Mouse (Mus musculus) spleen, adult 2 months (tissue): Measurements from ENCODE around the gene Dis3l2. TPM values are rescaled to one million over a fixed set of nuclear protein-coding genes. Genes with fewer than 3 reads are reported as not detected.

Experiments used
- DNase-seq, 2 experiments: peaks; one replicate each; pipeline versions ENCODE4 v3.0.0 to v3.0.0-alpha.2; 2012 to 2021; ENCODE audit warnings: low spot score in 2 of 2, low read depth in 1 of 2
- H3K27ac ChIP-seq: fragments of 200-500 bp; 2 replicates; pipeline ENCODE4 v1.5.1; 2012; ENCODE audit warnings: low read length, inconsistent platforms; ENCODE audit not compliant: insufficient read depth
- H3K27me3 ChIP-seq: fragments of 200-500 bp; 2 replicates; pipeline ENCODE4 v1.6.1; 2012; ENCODE audit warnings: mild to moderate bottlenecking, moderate library complexity, low read length, inconsistent platforms; ENCODE audit not compliant: control insufficient read depth, insufficient read depth
- H3K36me3 ChIP-seq: fragments of 200-500 bp; 2 replicates; pipeline ENCODE4 v1.6.1; 2012; ENCODE audit warnings: mild to moderate bottlenecking, low read length, inconsistent platforms; ENCODE audit not compliant: control insufficient read depth, insufficient read depth
- H3K4me1 ChIP-seq: fragments of 200-500 bp; 2 replicates; pipeline ENCODE4 v1.6.1; 2011; ENCODE audit warnings: inconsistent platforms; ENCODE audit not compliant: control insufficient read depth, insufficient read depth, insufficient read length
- H3K4me3 ChIP-seq: fragments of 200-500 bp; 2 replicates; pipeline ENCODE4 v1.5.1; 2011; ENCODE audit warnings: mild to moderate bottlenecking, inconsistent platforms; ENCODE audit not compliant: insufficient read depth, insufficient read length; ENCODE audit errors: extremely low read depth
- CTCF ChIP-seq: fragments of 200-500 bp; IDR thresholded peaks from 2 replicates; pipeline ENCODE4 v1.5.1; 2011; ENCODE audit warnings: mild to moderate bottlenecking, inconsistent platforms; ENCODE audit not compliant: insufficient read depth, insufficient read length, insufficient replicate concordance; ENCODE audit errors: extremely low read depth
- POLR2A ChIP-seq: fragments of 200-500 bp; IDR thresholded peaks from 2 replicates; pipeline ENCODE4 v1.6.1; 2011; ENCODE audit warnings: low read depth, low read length, inconsistent platforms
- WGBS: fragments of 180-500 bp; shearing (Covaris S2); methylation state at CpG from one replicate; pipeline ENCODE4 v1.1.7; 2018; 5-methylcytosine and 5-hydroxymethylcytosine counted together
- polyA plus RNA-seq: library from polyadenylated mRNA; depleted of rRNA; stranded (reverse); fragments of >200 nt; gene quantifications from 2 replicates; pipeline ENCODE4 v1.2.3, GENCODE M21; 2012

Gene Dis3l2
- polyA plus RNA-seq, 1 experiment = 8.8 TPM

DNA sequence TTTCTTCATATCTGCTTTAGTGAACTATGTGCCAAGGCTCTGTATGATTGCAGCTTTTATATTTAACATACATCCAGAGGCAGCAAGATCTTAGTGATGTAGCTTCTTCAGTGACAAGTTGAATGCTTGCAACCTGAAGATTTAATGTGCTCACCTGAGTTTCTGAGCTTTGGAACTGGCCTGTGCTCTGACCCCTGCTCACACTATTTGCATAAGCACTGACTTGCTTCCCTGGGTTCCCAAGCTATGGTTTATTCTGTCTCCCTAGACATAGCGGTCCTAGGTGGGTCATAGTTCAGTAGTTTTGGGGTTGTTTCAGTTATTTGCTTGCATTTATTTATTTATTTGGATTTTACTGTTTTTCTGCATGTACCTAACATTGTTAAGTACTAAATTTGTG lies 14.6 kb downstream of the Dis3l2 start:
- TF ChIP-seq POLR2A = no peak
- TF ChIP-seq CTCF = no peak
- Histone ChIP-seq H3K27me3 (no peaks in the 10 kb centered on the region), H3K4me3 (no peak overlapping the region), H3K36me3 (no peaks in the 10 kb centered on the region), H3K27ac (no peak overlapping the region), H3K4me1 (no peaks in the 10 kb centered on the region)
- WGBS = 98% methylated on average over 1 of the region's 1 CpGs
- no peak for DNase-seq

DNA sequence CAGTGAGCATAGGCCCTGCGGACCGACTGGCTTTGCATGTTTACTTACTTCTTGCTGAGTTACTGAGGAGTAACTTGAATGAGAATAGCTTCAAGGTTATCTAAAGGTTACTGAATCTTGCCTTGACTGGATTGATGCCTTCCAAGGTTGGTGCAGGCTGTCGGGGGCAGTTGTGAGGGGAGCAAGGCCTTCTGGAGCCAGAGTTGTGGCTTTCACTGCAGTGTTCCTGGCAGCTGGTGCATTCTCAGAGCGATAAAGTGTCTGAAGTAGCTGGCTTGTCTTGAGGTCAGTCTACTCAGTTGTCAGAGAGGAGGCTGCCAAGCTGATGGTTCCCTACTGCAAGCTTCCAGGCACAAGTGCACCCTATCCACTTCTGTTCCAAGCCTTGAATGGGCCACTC lies 15.8 kb downstream of the Dis3l2 start:
- WGBS = 90% methylated on average over 4 of the region's 4 CpGs
- H3K27me3 ChIP-seq = no peaks in the 10 kb centered on the region

DNA sequence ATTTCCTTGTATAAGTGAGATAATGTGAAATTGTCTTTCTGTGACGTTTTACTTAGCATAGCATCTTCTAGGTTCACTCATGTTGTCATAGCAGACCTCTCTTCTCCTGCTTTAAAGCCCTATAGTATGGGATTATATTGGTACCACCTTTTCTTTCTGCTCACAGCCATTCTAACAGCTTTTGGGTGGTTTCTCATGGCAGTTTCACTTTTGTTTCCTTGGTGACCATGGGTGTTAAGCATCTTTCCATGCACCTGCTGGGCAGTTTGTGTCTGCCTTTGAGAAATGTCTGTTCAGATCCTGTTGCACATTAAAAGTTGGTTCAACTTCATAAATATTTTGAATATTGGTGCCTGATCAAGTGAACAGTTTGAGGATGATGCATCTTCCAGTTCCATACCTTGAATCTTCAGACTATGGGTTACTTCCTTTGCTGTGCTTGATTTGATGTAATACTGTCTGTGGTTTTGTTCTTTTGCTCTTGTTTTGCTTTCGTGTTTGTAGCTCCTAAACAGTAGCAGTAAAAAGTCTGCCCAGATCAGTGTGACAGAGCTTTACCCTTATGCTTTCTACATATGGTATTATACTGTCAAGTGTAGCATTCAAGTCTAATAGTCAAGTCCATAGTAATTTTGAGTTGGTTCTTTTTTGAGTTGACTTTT lies 29.7 kb downstream of the Dis3l2 start:
- 66% methylated on average over 2 of the region's 2 CpGs for WGBS
- no peaks in the 10 kb centered on the region for H3K27me3 ChIP-seq
- no peak overlapping the region for H3K27ac ChIP-seq
- no peak overlapping the region for H3K4me3 ChIP-seq
- DNase-seq = no peak
- no peaks in the 10 kb centered on the region; the same call in 1 of the 2 replicates for H3K4me1 ChIP-seq
- no peaks in the 10 kb centered on the region for H3K36me3 ChIP-seq
- TF ChIP-seq POLR2A (no peak), CTCF (no peak)

More for the DNA sequence above, 15.8 kb downstream of the Dis3l2 start:
- Histone ChIP-seq H3K36me3 (no peaks in the 10 kb centered on the region), H3K4me3 (no peak overlapping the region), H3K27ac (no peak overlapping the region), H3K4me1 (no peaks in the 10 kb centered on the region)
- DNase-seq = no peak
- TF ChIP-seq CTCF = no peak
- no peak for TF ChIP-seq POLR2A

DNA sequence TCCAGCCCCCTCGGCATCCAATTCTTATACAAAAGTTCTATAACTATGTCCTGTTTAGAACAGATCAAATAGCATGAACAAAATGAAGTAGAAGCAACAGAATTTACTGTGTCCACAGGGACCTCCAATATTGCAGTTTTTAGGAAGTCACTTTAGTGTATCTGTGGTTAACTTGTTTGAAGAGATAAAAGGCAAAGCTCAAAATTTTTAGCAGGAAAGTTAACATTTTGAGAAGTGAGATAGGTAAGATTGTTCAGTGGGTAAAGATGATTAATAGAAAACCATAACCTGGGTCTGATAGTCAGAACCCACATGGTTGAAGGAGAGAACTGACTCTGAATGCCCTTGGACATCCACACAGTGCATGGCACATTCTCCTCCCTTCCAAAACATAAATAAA lies 32.8 kb downstream of the Dis3l2 start:
- no peaks in the 10 kb centered on the region for H3K36me3 ChIP-seq
- H3K27me3 ChIP-seq = no peaks in the 10 kb centered on the region
- no peak overlapping the region for H3K4me3 ChIP-seq
- no peak for DNase-seq
- 89% methylated on average over 1 of the region's 1 CpGs for WGBS
- TF ChIP-seq CTCF (no peak), POLR2A (no peak)
- H3K4me1 ChIP-seq = no peaks in the 10 kb centered on the region; the same call in 1 of the 2 replicates
- H3K27ac ChIP-seq = no peak overlapping the region

DNA sequence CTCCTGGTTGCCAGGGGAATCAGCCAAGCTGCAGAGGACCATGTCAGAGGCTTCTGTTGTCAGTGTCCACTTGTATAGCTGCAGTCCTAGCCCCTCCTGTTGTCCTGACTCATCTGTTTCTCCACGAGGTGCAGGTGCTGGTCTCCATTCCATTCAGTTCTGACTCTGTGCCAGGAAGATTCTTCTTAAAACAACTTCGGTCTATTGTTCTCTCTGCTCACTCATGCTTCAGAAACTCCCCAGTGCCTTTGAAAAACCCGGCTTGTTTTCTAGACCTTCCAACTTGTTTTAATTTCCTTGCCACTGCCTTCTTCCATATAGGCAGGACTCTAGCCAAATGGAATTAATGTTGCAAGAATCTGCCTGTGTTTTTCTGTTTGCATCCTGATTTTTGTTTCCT lies 39.3 kb downstream of the Dis3l2 start:
- peaks cover 9% of the 10 kb centered on the region for H3K36me3 ChIP-seq
- TF ChIP-seq CTCF = no peak
- no peak for TF ChIP-seq POLR2A
- H3K4me1 ChIP-seq = no peaks in the 10 kb centered on the region
- no peak overlapping the region for H3K4me3 ChIP-seq
- 80% methylated on average over 3 of the region's 3 CpGs for WGBS
- no peaks in the 10 kb centered on the region for H3K27me3 ChIP-seq
- no peak for DNase-seq
- H3K27ac ChIP-seq = no peak overlapping the region

DNA sequence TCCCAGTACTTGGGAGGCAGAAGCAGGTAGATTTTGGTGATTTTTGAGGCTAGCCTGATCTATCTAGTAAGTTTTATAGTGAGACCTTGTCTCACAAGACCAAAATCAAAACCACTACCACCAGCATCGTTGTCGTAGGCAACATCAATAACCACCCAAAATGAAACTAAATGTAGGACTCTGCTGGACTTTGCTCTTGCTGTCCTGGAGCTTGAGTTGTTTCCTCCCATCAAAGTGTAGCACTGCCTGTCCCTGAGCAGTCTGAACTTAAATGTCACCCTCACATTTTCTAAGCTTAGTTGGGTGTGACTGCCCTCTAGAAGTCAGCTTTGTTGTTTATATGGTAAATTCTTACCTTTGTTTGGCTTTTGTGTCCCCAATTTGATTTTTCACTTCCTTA lies 43.4 kb downstream of the Dis3l2 start:
- Histone ChIP-seq H3K4me1 (no peaks in the 10 kb centered on the region), H3K36me3 (peaks cover 9% of the 10 kb centered on the region), H3K27ac (no peak overlapping the region), H3K4me3 (no peak overlapping the region), H3K27me3 (no peaks in the 10 kb centered on the region)
- TF ChIP-seq CTCF (no peak), POLR2A (no peak)
- DNase-seq = no peak
- 95% methylated on average over 2 of the region's 2 CpGs for WGBS

DNA sequence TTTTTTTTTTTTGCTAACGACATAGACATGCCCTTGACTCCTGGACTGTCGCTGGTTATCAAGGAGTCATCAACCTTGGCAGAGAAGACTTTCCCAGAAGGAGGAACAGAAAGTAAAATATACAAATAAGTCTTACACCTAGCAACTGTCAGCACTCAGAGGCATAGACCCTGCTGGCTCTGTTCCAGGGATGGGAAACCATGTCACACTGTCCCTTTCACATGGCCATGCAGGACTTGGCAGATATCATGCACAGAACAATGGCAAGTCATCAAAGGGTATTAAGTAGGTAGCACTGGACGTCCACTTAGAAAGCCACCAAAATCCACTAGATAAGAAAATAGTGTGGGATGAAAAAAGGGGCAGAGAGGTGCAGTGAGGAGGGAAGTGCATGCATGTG lies 46.5 kb downstream of the Dis3l2 start:
- Histone ChIP-seq H3K27ac (no peak overlapping the region), H3K4me3 (no peak overlapping the region), H3K27me3 (no peaks in the 10 kb centered on the region), H3K4me1 (no peaks in the 10 kb centered on the region), H3K36me3 (peaks cover 6% of the 10 kb centered on the region)
- 68% methylated on average over 3 of the region's 3 CpGs for WGBS
- no peak for DNase-seq
- TF ChIP-seq CTCF (no peak), POLR2A (no peak)
